Mouse (Mus musculus): ENCODE data around the gene Tle6. TPM values are rescaled to one million over a fixed set of nuclear protein-coding genes. Genes with fewer than 3 reads are reported as not detected.

Gene Tle6
- polyA plus RNA-seq, 1 experiment = 4.3 TPM

GRCm38 (mm10) chr10:81620786-81621185 is 19.9 kb upstream of the Tle6 start:
- TF ChIP-seq CTCF (conservative IDR thresholded peaks at IDR 0.05; ENCODE audit: insufficient read depth, insufficient read length, low read depth, low read length) (no peak), POLR2A (IDR thresholded peaks at IDR 0.05; ENCODE audit: low read depth, low read length) (no peak)
- H3K4me1 ChIP-seq (ENCODE audit: control insufficient read depth, insufficient read depth, low read length) = no peaks in the 10 kb centered on the region
- no peaks in the 10 kb centered on the region for H3K27me3 ChIP-seq (replicated peaks; ENCODE audit: control insufficient read depth, insufficient read depth, low read length)
- no peaks in the 10 kb centered on the region for H3K36me3 ChIP-seq (ENCODE audit: control insufficient read depth, insufficient read depth, low read length)
- no peak for DNase-seq
- no peak overlapping the region for H3K4me3 ChIP-seq (ENCODE audit: insufficient read depth, low read depth, low read length)
- 53% methylated on average over 9 of the region's 9 CpGs for WGBS
- H3K27ac ChIP-seq (ENCODE audit: insufficient read depth, low read depth, low read length) = no peak overlapping the region

- no peak for DNase-seq
- WGBS = 79% methylated on average over 5 of the region's 5 CpGs
- Histone ChIP-seq H3K4me3 (ENCODE audit: insufficient read depth, low read depth, low read length) (no peak overlapping the region), H3K36me3 (ENCODE audit: control insufficient read depth, insufficient read depth, low read length) (no peaks in the 10 kb centered on the region), H3K27ac (ENCODE audit: insufficient read depth, low read depth, low read length) (no peak overlapping the region), H3K4me1 (ENCODE audit: control insufficient read depth, insufficient read depth, low read length) (no peaks in the 10 kb centered on the region), H3K27me3 (replicated peaks; ENCODE audit: control insufficient read depth, insufficient read depth, low read length) (no peaks in the 10 kb centered on the region)
- TF ChIP-seq POLR2A (IDR thresholded peaks at IDR 0.05; ENCODE audit: low read depth, low read length) (no peak), CTCF (conservative IDR thresholded peaks at IDR 0.05; ENCODE audit: insufficient read depth, insufficient read length, low read depth, low read length) (no peak)
Observed at GRCm38 (mm10) chr10:81619976-81620375, 19.1 kb upstream of the Tle6 start.

GRCm38 (mm10) chr10:81615486-81615885 is 14.6 kb upstream of the Tle6 start:
- TF ChIP-seq CTCF (conservative IDR thresholded peaks at IDR 0.05; ENCODE audit: insufficient read depth, insufficient read length, low read depth, low read length) = no peak
- TF ChIP-seq POLR2A (IDR thresholded peaks at IDR 0.05; ENCODE audit: low read depth, low read length) = no peak
- WGBS = 51% methylated on average over 6 of the region's 6 CpGs
- Histone ChIP-seq H3K4me3 (ENCODE audit: insufficient read depth, low read depth, low read length) (no peak overlapping the region), H3K27me3 (replicated peaks; ENCODE audit: control insufficient read depth, insufficient read depth, low read length) (no peaks in the 10 kb centered on the region), H3K36me3 (ENCODE audit: control insufficient read depth, insufficient read depth, low read length) (no peaks in the 10 kb centered on the region), H3K4me1 (ENCODE audit: control insufficient read depth, insufficient read depth, low read length) (no peaks in the 10 kb centered on the region), H3K27ac (ENCODE audit: insufficient read depth, low read depth, low read length) (no peak overlapping the region)
- DNase-seq = no peak

GRCm38 (mm10) chr10:81612779-81613178 is 11.9 kb upstream of the Tle6 start:
- Histone ChIP-seq H3K4me1 (ENCODE audit: control insufficient read depth, insufficient read depth, low read length) (no peaks in the 10 kb centered on the region), H3K4me3 (ENCODE audit: insufficient read depth, low read depth, low read length) (no peak overlapping the region), H3K27me3 (replicated peaks; ENCODE audit: control insufficient read depth, insufficient read depth, low read length) (no peaks in the 10 kb centered on the region), H3K27ac (ENCODE audit: insufficient read depth, low read depth, low read length) (no peak overlapping the region), H3K36me3 (ENCODE audit: control insufficient read depth, insufficient read depth, low read length) (no peaks in the 10 kb centered on the region)
- TF ChIP-seq POLR2A (IDR thresholded peaks at IDR 0.05; ENCODE audit: low read depth, low read length) = no peak
- TF ChIP-seq CTCF (conservative IDR thresholded peaks at IDR 0.05; ENCODE audit: insufficient read depth, insufficient read length, low read depth, low read length) = no peak
- no peak for DNase-seq
- WGBS = 55% methylated on average over 3 of the region's 3 CpGs

GRCm38 (mm10) chr10:81608308-81608707 is 7.4 kb upstream of the Tle6 start:
- H3K4me3 ChIP-seq (ENCODE audit: insufficient read depth, low read depth, low read length) = no peak overlapping the region
- 100% methylated on average over 1 of the region's 1 CpGs for WGBS

GRCm38 (mm10) chr10:81605974-81606751 is 5.3 kb upstream of the Tle6 start, which contains the start of gene BC025920:
BC025920 (plus strand) TSS chr10:81606270.
- H3K4me1 ChIP-seq (ENCODE audit: control insufficient read depth, insufficient read depth, low read length) = peaks cover 5% of the 10 kb centered on the region; the same call in 1 of the 2 replicates
- peak; percentile 99 for DNase-seq
- H3K27me3 ChIP-seq (replicated peaks; ENCODE audit: control insufficient read depth, insufficient read depth, low read length) = no peaks in the 10 kb centered on the region
- peak within 1 kb of the TSS; percentile 82 for H3K4me3 ChIP-seq (ENCODE audit: insufficient read depth, low read depth, low read length)
- TF ChIP-seq CTCF (conservative IDR thresholded peaks at IDR 0.05; ENCODE audit: insufficient read depth, insufficient read length, low read depth, low read length) = no peak
- TF ChIP-seq POLR2A (IDR thresholded peaks at IDR 0.05; ENCODE audit: low read depth, low read length) = peak; percentile 27
- H3K27ac ChIP-seq (ENCODE audit: insufficient read depth, low read depth, low read length) = peak within 1 kb of the TSS; percentile 96
- no peaks in the 10 kb centered on the region for H3K36me3 ChIP-seq (ENCODE audit: control insufficient read depth, insufficient read depth, low read length)
- under 1% methylated on average over 39 of the region's 39 CpGs for WGBS

More at GRCm38 (mm10) chr10:81608308-81608707, 7.4 kb upstream of the Tle6 start:
- TF ChIP-seq POLR2A (IDR thresholded peaks at IDR 0.05; ENCODE audit: low read depth, low read length) = no peak
- 0 out of 2 replicates have a peak, but pooled peaks have one; percentile 10 for TF ChIP-seq CTCF (conservative IDR thresholded peaks at IDR 0.05; ENCODE audit: insufficient read depth, insufficient read length, low read depth, low read length)
- DNase-seq = no peak
- Histone ChIP-seq H3K4me1 (ENCODE audit: control insufficient read depth, insufficient read depth, low read length) (peaks cover 3% of the 10 kb centered on the region; the same call in 1 of the 2 replicates), H3K27me3 (replicated peaks; ENCODE audit: control insufficient read depth, insufficient read depth, low read length) (no peaks in the 10 kb centered on the region), H3K36me3 (ENCODE audit: control insufficient read depth, insufficient read depth, low read length) (no peaks in the 10 kb centered on the region), H3K27ac (ENCODE audit: insufficient read depth, low read depth, low read length) (no peak overlapping the region)

GRCm38 (mm10) chr10:81605666-81605973 is 4.7 kb upstream of the Tle6 start:
- 1% methylated on average over 14 of the region's 14 CpGs for WGBS
- Histone ChIP-seq H3K4me1 (ENCODE audit: control insufficient read depth, insufficient read depth, low read length) (peaks cover 5% of the 10 kb centered on the region; the same call in 1 of the 2 replicates), H3K27me3 (replicated peaks; ENCODE audit: control insufficient read depth, insufficient read depth, low read length) (no peaks in the 10 kb centered on the region), H3K27ac (ENCODE audit: insufficient read depth, low read depth, low read length) (peak overlapping the region; percentile 67), H3K36me3 (ENCODE audit: control insufficient read depth, insufficient read depth, low read length) (no peaks in the 10 kb centered on the region), H3K4me3 (ENCODE audit: insufficient read depth, low read depth, low read length) (peak overlapping the region; percentile 42)
- DNase-seq = no peak
- TF ChIP-seq CTCF (conservative IDR thresholded peaks at IDR 0.05; ENCODE audit: insufficient read depth, insufficient read length, low read depth, low read length) (no peak), POLR2A (IDR thresholded peaks at IDR 0.05; ENCODE audit: low read depth, low read length) (no peak)

Data from kidney, adult 2 months (tissue).